Mouse (Mus musculus) heart, embryonic 11.5 days (tissue): Measurements from ENCODE around the gene Ipo8. TPM values are rescaled to one million over a fixed set of nuclear protein-coding genes. Genes with fewer than 3 reads are reported as not detected.

Experiments
- ATAC-seq: fragments of 200-750 bp; cut with Nextera tagmentation; replicated peaks from 2 replicates; pipeline ENCODE4 v1.8.0; 2017; ENCODE audit warnings: moderate library complexity; ENCODE audit not compliant: insufficient number of reproducible peaks, low FRiP score, low TSS enrichment
- H3K27ac ChIP-seq: fragments of 300-500 bp; sonication (generic); 2 replicates; pipeline ENCODE4 v1.5.1; 2014; ENCODE audit warnings: mild to moderate bottlenecking, low read depth, low read length
- H3K27me3 ChIP-seq: fragments of 300-500 bp; sonication (generic); 2 replicates; pipeline ENCODE4 v1.6.1; 2014; ENCODE audit warnings: mild to moderate bottlenecking, low read length, mixed read lengths; ENCODE audit not compliant: control insufficient read depth, insufficient read depth
- H3K36me3 ChIP-seq: fragments of 300-500 bp; sonication (generic); 2 replicates; pipeline ENCODE4 v1.6.1; 2014; ENCODE audit warnings: mild to moderate bottlenecking, low read length, moderate library complexity, mixed read lengths; ENCODE audit not compliant: control insufficient read depth, insufficient read depth
- H3K4me1 ChIP-seq: fragments of 300-500 bp; sonication (generic); 2 replicates; pipeline ENCODE4 v1.6.1; 2014; ENCODE audit warnings: low read length; ENCODE audit not compliant: control insufficient read depth, insufficient read depth
- H3K4me2 ChIP-seq: fragments of 300-500 bp; sonication (generic); 2 replicates; pipeline ENCODE4 v1.6.1; 2014; ENCODE audit warnings: mild to moderate bottlenecking, moderate library complexity
- H3K4me3 ChIP-seq: fragments of 300-500 bp; sonication (generic); 2 replicates; pipeline ENCODE4 v1.5.1; 2014; ENCODE audit warnings: low read depth, low read length
- H3K9ac ChIP-seq: fragments of 300-500 bp; sonication (generic); 2 replicates; pipeline ENCODE4 v1.6.1; 2014; ENCODE audit warnings: mild to moderate bottlenecking, low read depth, low read length, moderate library complexity
- H3K9me3 ChIP-seq: fragments of 300-500 bp; sonication (generic); replicated peaks from 2 replicates; pipeline ENCODE4 v1.6.1; 2016; ENCODE audit warnings: low read length; ENCODE audit not compliant: control insufficient read depth
- WGBS: fragments of 180-500 bp; shearing (Covaris S2); extraction: QIAGEN DNeasy Blood & Tissue Kit; methylation state at CpG from one replicate; pipeline ENCODE4 v1.1.7; 2014; ENCODE audit not compliant: insufficient replicate concordance; 5-methylcytosine and 5-hydroxymethylcytosine counted together
- polyA plus RNA-seq: library from polyadenylated mRNA; unstranded; fragments of >200 nt; fragmentation: Nextera tagmentation; extraction: Ambion mirVana; gene quantifications from 2 replicates; pipeline ENCODE4 v1.2.1, GENCODE M21; 2014

The Ipo8 gene
- polyA plus RNA-seq, 1 experiment from 2014 or later: 18.1 TPM

DNA sequence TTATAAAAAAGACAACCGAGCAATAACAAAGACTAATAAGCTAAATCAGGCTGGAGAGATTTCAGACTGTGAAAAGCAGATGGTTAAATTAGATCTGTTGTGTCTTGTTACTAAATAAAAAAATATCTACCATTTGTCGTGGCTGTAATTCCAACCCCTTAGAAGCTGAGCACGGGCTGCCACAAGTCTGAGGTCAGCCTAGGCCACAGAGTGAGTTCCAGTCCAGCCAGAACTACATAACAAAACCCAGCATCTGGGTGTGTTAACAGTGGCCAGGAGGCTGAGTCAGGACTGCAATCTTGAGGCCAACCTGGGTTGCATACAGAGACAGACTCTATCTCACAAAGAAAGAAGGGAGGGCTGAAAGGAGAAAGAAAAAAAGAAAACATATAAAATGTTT lies 59.8 kb downstream of the Ipo8 start:
- H3K4me1 ChIP-seq: no peaks in the 10 kb centered on the region
- H3K4me2 ChIP-seq: no peak overlapping the region
- 84% methylated on average over 3 of the region's 3 CpGs for WGBS
- peaks cover 8% of the 10 kb centered on the region for H3K36me3 ChIP-seq
- H3K4me3 ChIP-seq: no peak overlapping the region
- no peak overlapping the region for H3K27ac ChIP-seq
- H3K27me3 ChIP-seq: no peaks in the 10 kb centered on the region
- no peaks in the 10 kb centered on the region for H3K9me3 ChIP-seq
- H3K9ac ChIP-seq: no peak overlapping the region
- no peak for ATAC-seq

DNA sequence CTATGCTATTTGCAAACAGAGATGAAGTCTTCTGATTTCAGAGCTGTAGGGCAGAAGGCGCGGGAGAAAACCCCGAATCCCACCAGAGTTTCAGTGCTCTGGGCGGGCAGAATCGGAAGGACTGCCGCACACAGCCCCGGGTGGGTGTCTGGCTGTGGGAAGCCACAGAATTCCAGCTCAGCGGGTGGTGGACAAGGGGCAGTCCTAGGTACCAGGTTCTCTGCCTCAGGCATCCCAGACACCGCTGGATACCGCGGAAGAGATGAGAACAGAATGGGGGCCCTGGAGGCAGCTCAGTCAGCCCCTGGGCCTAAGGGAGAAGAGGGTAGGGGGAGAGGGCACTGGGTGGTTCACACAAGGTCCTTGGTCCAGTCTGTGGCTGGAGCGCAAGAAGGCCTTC lies 62.8 kb downstream of the Ipo8 start:
- H3K9ac ChIP-seq: no peak overlapping the region
- no peak overlapping the region for H3K4me2 ChIP-seq
- H3K27me3 ChIP-seq: no peaks in the 10 kb centered on the region
- no peak overlapping the region for H3K4me3 ChIP-seq
- no peaks in the 10 kb centered on the region for H3K4me1 ChIP-seq
- WGBS: 82% methylated on average over 12 of the region's 12 CpGs
- no peaks in the 10 kb centered on the region for H3K36me3 ChIP-seq
- H3K27ac ChIP-seq: no peak overlapping the region
- ATAC-seq: no peak
- H3K9me3 ChIP-seq: no peaks in the 10 kb centered on the region

DNA sequence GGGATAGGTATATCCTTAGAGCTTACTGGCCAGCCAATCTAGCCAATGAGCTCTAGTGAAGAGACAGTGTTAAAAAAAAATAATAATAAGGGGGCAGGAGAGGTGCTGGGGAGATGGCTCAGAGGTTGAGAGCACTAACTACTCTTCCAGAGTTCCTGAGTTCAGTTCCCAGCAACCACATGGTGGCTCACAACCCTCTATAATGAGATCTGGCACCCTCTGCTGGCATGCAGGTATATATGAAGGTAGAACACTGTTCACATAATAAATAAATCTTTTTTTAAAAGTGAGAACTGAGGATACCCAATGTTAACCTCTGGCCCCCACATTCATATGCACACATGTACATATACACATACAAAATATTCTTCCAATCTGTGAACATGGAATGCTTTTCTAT lies 64.0 kb downstream of the Ipo8 start:
- H3K9me3 ChIP-seq: no peaks in the 10 kb centered on the region
- H3K4me2 ChIP-seq: no peak overlapping the region
- no peak for ATAC-seq
- H3K4me3 ChIP-seq: no peak overlapping the region
- H3K9ac ChIP-seq: no peak overlapping the region
- no peaks in the 10 kb centered on the region for H3K4me1 ChIP-seq
- no peaks in the 10 kb centered on the region for H3K36me3 ChIP-seq
- H3K27ac ChIP-seq: no peak overlapping the region
- H3K27me3 ChIP-seq: no peaks in the 10 kb centered on the region

DNA sequence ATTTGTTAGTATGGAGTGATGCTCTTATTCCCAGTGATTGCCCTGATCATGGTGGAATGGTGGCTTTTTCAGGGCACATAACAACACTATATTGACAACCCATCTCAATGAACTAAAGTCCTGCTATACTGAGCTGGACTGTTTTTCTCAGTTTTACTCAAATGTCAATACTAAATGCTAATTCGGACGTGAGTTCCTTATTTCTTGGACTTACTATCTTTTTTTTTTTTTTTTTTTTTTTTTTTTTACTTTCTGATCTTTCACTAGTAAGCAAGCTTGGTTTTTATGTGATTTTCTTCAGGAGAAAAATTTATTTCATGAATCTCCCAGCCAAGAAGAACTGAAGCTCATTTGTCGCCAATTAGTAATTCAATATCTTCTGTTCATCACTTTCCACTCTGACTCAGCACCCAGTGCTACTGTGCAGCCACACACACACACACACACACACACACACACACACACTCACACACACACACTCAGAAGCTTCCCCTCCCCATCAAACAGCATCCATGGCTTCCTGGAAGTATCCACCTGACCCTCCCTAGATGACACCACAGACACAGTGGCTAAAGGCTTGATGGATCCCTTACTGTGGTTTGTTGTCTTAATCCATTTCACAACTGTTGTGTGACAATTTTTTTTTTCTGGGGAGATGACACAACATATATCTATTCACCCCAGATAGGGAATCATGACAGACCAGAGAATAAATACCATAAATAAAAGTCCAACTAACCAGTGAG lies 69.1 kb downstream of the Ipo8 start:
- no peaks in the 10 kb centered on the region for H3K4me1 ChIP-seq
- H3K36me3 ChIP-seq: no peaks in the 10 kb centered on the region
- no peaks in the 10 kb centered on the region for H3K9me3 ChIP-seq
- no peak overlapping the region for H3K27ac ChIP-seq
- H3K27me3 ChIP-seq: no peaks in the 10 kb centered on the region
- no peak for ATAC-seq
- 84% methylated on average over 3 of the region's 3 CpGs for WGBS
- H3K4me2 ChIP-seq: no peak overlapping the region
- H3K9ac ChIP-seq: no peak overlapping the region
- H3K4me3 ChIP-seq: no peak overlapping the region

DNA sequence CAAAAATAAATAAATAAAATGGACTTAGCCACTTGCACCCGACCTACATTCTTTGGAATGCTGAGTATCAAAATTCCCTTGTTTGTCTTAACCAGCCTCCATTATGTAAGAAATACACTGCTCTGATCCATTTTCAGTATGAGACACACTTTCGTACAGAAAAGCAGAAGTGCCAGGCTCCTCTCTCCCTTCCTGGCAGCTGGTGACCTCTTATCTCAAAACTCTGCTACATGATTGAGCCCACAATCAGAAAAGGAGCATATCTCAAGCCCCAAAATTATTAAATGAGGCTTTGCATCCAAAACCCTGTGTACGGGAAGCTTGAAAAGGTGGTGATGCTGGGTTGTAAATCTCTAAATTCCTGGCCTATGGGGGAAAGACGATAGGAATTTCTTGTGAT lies 69.8 kb downstream of the Ipo8 start:
- 66% methylated on average over 4 of the region's 4 CpGs for WGBS
- no peak overlapping the region for H3K4me2 ChIP-seq

DNA sequence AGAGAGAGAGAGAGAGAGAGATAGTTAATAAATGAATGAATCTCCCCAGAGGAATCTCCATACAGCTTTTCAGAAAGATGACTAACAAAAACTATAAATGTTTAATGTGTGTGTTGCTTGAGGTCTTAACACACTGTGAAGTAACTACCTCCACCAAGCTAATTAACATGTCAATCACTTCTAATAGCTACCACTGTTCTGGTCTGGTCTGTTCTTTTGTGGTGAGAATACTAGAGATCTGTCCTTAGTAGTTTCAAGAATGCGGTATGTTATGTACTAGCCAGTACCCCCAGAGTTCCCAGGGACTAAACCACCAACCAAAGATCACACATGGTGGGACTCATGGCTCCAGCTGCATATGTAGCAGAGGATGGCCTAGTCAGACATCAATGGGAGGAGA lies 74.7 kb downstream of the Ipo8 start:
- H3K27ac ChIP-seq: no peak overlapping the region
- no peaks in the 10 kb centered on the region for H3K4me1 ChIP-seq
- ATAC-seq: no peak
- H3K4me3 ChIP-seq: no peak overlapping the region
- H3K27me3 ChIP-seq: no peaks in the 10 kb centered on the region
- no peaks in the 10 kb centered on the region for H3K36me3 ChIP-seq
- H3K4me2 ChIP-seq: no peak overlapping the region
- H3K9me3 ChIP-seq: no peaks in the 10 kb centered on the region
- H3K9ac ChIP-seq: no peak overlapping the region
- WGBS: 89% methylated on average over 1 of the region's 1 CpGs

More for the DNA sequence above, 69.8 kb downstream of the Ipo8 start:
- H3K27me3 ChIP-seq: no peaks in the 10 kb centered on the region
- H3K4me3 ChIP-seq: no peak overlapping the region
- H3K27ac ChIP-seq: no peak overlapping the region
- H3K36me3 ChIP-seq: no peaks in the 10 kb centered on the region
- H3K4me1 ChIP-seq: no peaks in the 10 kb centered on the region
- no peak for ATAC-seq
- no peaks in the 10 kb centered on the region for H3K9me3 ChIP-seq
- H3K9ac ChIP-seq: no peak overlapping the region

DNA sequence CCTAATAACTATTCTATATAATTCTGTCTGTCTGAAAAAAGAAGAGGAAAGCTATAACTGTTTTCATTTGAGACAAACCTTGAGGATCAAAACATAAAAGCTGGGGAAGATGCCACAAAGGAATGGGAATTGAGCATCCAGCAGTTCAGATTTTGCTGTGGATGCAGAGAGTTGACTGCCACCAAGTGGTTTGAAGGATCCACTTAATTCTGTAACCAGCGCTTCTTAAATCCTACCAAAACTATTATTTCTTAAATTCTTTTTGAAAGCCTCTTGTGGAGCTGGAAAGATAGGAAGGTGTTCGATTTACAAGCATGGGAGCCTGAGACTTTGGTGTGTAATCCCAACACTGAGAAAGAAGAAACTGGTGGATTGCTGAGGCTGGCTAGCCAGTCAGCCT lies 79.9 kb downstream of the Ipo8 start:
- Histone ChIP-seq H3K4me1 (no peaks in the 10 kb centered on the region), H3K9me3 (no peaks in the 10 kb centered on the region), H3K9ac (no peak overlapping the region), H3K4me3 (no peak overlapping the region), H3K36me3 (no peaks in the 10 kb centered on the region), H3K27me3 (no peaks in the 10 kb centered on the region), H3K27ac (no peak overlapping the region), H3K4me2 (no peak overlapping the region)
- ATAC-seq: no peak
- 66% methylated on average over 2 of the region's 2 CpGs for WGBS

DNA sequence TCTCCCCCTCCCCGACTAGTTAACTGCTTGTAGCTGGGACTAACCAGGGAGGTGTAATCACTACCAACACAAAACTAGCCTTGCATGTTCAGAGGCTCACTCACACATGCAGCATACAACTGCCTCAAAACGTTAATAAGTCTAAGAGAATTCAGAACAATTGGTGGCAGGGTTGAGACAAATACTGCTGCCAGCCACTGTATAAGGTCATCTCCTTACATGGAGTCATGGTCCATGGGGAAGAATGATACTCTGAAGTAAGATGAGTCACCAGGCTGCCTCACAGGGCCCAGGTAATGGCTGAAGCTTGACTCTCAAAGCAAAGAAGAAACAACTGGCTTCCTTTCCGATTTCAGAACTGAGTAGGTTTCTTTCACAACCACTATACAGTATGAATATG lies 81.1 kb downstream of the Ipo8 start:
- Histone ChIP-seq H3K9ac (no peak overlapping the region), H3K27me3 (no peaks in the 10 kb centered on the region), H3K4me3 (no peak overlapping the region), H3K36me3 (no peaks in the 10 kb centered on the region), H3K4me2 (no peak overlapping the region), H3K27ac (no peak overlapping the region), H3K4me1 (no peaks in the 10 kb centered on the region), H3K9me3 (no peaks in the 10 kb centered on the region)
- ATAC-seq: no peak
- 72% methylated on average over 3 of the region's 3 CpGs for WGBS

DNA sequence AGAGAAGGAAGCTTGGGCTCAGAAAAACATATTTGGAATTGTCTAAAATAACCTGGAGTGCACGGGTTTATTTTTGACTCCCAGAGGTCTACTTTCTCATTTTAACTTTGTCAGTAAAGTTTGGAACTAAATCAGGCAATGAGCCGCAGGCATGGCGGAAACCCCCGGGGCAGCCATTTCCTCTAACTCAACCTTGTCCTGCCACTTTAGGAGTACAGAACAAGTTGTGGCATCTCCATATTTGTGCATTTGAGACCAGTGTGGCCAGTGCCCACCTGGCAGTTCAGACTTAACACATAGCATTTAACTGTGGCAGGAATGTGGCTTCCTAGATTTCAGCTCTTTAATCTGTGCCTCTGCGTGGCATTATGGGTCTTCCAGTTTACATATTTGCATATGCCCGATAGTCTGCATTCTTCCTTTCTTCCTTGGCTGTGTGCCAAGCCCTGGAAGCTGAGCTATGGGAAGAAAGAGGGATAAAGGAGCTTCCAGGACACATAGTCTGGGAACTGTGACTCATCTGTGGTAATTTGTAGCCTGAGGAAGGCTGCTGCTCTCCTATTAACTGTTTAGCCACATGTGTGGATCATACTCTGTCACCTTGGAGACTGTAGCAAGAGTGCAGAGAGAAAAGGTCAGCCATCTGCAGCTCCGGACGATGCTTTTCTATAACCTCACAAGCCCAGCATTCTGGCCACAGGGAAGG lies 90.6 kb downstream of the Ipo8 start:
- no peaks in the 10 kb centered on the region for H3K27me3 ChIP-seq
- no peak overlapping the region for H3K4me3 ChIP-seq
- WGBS: 64% methylated on average over 8 of the region's 8 CpGs
- no peak overlapping the region for H3K4me2 ChIP-seq
- no peak for ATAC-seq
- H3K36me3 ChIP-seq: no peaks in the 10 kb centered on the region
- no peak overlapping the region for H3K9ac ChIP-seq
- H3K27ac ChIP-seq: no peak overlapping the region
- H3K4me1 ChIP-seq: no peaks in the 10 kb centered on the region; the same call in 1 of the 2 replicates
- H3K9me3 ChIP-seq: no peaks in the 10 kb centered on the region
